Mouse (Mus musculus) heart, embryonic 11.5 days (tissue): ENCODE measurements at regions not wholly inside any gene's neighbourhood (a gene's known extent, or its start where the extent isn't known, plus 50 kb on each side); places are given as distances from the start of the nearest gene placed in this dataset.

Experiments
- ATAC-seq: fragments of 200-750 bp; cut with Nextera tagmentation; replicated peaks from 2 replicates; pipeline ENCODE4 v1.8.0; 2017; ENCODE audit warnings: moderate library complexity; ENCODE audit not compliant: insufficient number of reproducible peaks, low FRiP score, low TSS enrichment
- H3K27ac ChIP-seq: fragments of 300-500 bp; sonication (generic); 2 replicates; pipeline ENCODE4 v1.5.1; 2014; ENCODE audit warnings: mild to moderate bottlenecking, low read depth, low read length
- H3K27me3 ChIP-seq: fragments of 300-500 bp; sonication (generic); 2 replicates; pipeline ENCODE4 v1.6.1; 2014; ENCODE audit warnings: mild to moderate bottlenecking, low read length, mixed read lengths; ENCODE audit not compliant: control insufficient read depth, insufficient read depth
- H3K36me3 ChIP-seq: fragments of 300-500 bp; sonication (generic); 2 replicates; pipeline ENCODE4 v1.6.1; 2014; ENCODE audit warnings: mild to moderate bottlenecking, low read length, moderate library complexity, mixed read lengths; ENCODE audit not compliant: control insufficient read depth, insufficient read depth
- H3K4me1 ChIP-seq: fragments of 300-500 bp; sonication (generic); 2 replicates; pipeline ENCODE4 v1.6.1; 2014; ENCODE audit warnings: low read length; ENCODE audit not compliant: control insufficient read depth, insufficient read depth
- H3K4me2 ChIP-seq: fragments of 300-500 bp; sonication (generic); 2 replicates; pipeline ENCODE4 v1.6.1; 2014; ENCODE audit warnings: mild to moderate bottlenecking, moderate library complexity
- H3K4me3 ChIP-seq: fragments of 300-500 bp; sonication (generic); 2 replicates; pipeline ENCODE4 v1.5.1; 2014; ENCODE audit warnings: low read depth, low read length
- H3K9ac ChIP-seq: fragments of 300-500 bp; sonication (generic); 2 replicates; pipeline ENCODE4 v1.6.1; 2014; ENCODE audit warnings: mild to moderate bottlenecking, low read depth, low read length, moderate library complexity
- H3K9me3 ChIP-seq: fragments of 300-500 bp; sonication (generic); replicated peaks from 2 replicates; pipeline ENCODE4 v1.6.1; 2016; ENCODE audit warnings: low read length; ENCODE audit not compliant: control insufficient read depth
- WGBS: fragments of 180-500 bp; shearing (Covaris S2); extraction: QIAGEN DNeasy Blood & Tissue Kit; methylation state at CpG from one replicate; pipeline ENCODE4 v1.1.7; 2014; ENCODE audit not compliant: insufficient replicate concordance; 5-methylcytosine and 5-hydroxymethylcytosine counted together

DNA sequence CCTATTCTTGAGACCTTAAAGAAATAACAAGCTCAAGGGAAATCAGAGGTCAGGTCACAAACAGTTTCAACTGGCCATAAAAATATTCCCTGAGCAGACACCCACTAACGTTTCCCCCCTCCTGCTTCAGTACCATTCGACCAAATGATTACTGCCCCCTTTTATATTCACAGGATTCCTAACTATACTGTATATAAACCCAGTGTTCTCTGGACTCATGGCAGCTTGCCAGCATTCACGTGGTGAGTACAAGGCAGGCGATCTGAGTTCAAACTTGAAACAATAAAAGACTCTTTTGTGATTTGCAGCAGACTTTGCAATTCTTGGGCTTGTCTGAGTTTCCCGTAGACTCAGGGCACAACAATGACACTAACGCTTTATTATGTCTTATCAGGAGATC lies 989.0 kb upstream of the H2afb3 start:
- no peak for ATAC-seq
- Histone ChIP-seq H3K9me3 (no peaks in the 10 kb centered on the region), H3K36me3 (no peaks in the 10 kb centered on the region), H3K27me3 (no peaks in the 10 kb centered on the region), H3K4me1 (no peaks in the 10 kb centered on the region), H3K27ac (no peak overlapping the region), H3K4me3 (no peak overlapping the region), H3K4me2 (no peak overlapping the region), H3K9ac (no peak overlapping the region)
- 60% methylated on average over 6 of the region's 6 CpGs for WGBS

- Histone ChIP-seq H3K27ac (no peak overlapping the region), H3K9ac (no peak overlapping the region), H3K4me3 (no peak overlapping the region), H3K36me3 (no peaks in the 10 kb centered on the region), H3K27me3 (no peaks in the 10 kb centered on the region), H3K4me2 (no peak overlapping the region), H3K4me1 (no peaks in the 10 kb centered on the region), H3K9me3 (no peaks in the 10 kb centered on the region)
- ATAC-seq = no peak
These were observed 978.3 kb upstream of the H2afb3 start for GRCm38 (mm10) chrX:121291239-121291638.

DNA sequence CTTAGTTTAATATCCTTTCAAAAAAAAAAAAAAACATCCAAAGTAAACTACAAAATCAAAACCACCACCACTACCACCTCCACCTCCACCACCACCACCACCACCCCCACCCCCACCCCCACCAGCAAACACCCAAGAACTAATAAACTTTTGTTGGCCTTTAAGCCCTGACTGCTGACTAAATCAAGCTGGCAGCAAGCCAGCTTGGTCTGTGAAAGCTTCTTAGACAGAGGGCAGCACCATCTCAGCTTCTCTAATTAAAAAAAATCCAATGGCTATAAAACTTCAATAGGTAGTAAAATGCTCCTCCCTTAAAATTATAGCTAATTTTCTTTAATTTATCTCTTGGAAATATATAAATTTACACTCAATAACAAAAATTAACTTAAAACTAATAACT lies 957.2 kb upstream of the H2afb3 start:
- no peak for ATAC-seq
- H3K36me3 ChIP-seq = no peaks in the 10 kb centered on the region
- H3K4me2 ChIP-seq = no peak overlapping the region

GRCm38 (mm10) chrX:121269620-121270019 lies 956.7 kb upstream of the H2afb3 start:
- no peak overlapping the region for H3K27ac ChIP-seq
- ATAC-seq = no peak
- H3K9ac ChIP-seq = no peak overlapping the region
- no peak overlapping the region for H3K4me2 ChIP-seq
- H3K36me3 ChIP-seq = no peaks in the 10 kb centered on the region
- no peaks in the 10 kb centered on the region for H3K4me1 ChIP-seq
- 54% methylated on average over 2 of the region's 2 CpGs for WGBS
- no peaks in the 10 kb centered on the region for H3K27me3 ChIP-seq
- H3K4me3 ChIP-seq = no peak overlapping the region
- H3K9me3 ChIP-seq = no peaks in the 10 kb centered on the region

More for the DNA sequence above, 957.2 kb upstream of the H2afb3 start:
- no peak overlapping the region for H3K4me3 ChIP-seq
- no peaks in the 10 kb centered on the region for H3K27me3 ChIP-seq
- H3K27ac ChIP-seq = no peak overlapping the region
- H3K4me1 ChIP-seq = no peaks in the 10 kb centered on the region
- no peaks in the 10 kb centered on the region for H3K9me3 ChIP-seq
- no peak overlapping the region for H3K9ac ChIP-seq

DNA sequence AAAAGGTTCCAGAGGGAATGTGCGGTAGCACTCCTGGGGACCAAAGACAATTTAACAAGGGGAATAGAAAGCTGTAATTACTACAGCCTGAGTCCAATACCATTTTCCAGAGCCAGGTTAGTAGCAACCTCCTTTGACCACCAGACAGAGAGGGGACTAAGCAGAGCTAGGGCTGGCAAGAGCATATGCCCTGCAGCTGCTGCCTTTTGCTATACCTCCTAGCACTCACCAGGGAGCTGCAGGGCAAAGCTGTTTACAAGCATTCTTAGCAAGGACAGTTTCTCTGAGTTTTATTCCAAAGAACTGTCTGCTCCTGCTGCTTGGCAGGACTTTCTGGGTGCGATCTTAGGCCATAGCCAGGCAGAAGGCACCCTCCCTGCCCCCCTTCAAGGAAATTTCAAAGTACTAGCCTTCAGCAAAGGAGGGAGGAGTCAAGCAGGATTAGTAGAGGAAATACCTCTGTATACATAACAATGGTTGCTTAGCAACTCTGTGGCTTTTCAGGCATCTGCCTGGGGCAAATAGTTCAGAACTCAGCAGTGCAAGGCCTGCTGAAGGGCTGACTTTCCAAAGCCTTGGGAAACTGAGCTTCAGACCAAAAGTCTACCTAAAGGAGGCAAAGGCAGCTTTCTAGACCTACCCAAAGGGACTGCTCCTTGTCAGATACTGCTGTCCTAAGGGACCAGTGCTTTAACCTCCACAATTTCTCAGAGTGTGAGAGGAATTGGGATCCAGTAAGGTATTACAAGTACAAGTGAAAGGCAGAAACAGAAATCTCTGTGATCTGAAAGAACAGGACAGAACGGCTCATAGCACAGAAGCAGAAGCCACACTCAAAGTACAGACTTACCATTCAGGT lies 919.5 kb upstream of the H2afb3 start:
- peak overlapping the region; percentile 10; the same call in 1 of the 2 replicates for H3K27ac ChIP-seq
- no peak overlapping the region for H3K4me3 ChIP-seq
- H3K9me3 ChIP-seq = no peaks in the 10 kb centered on the region
- no peak overlapping the region for H3K4me2 ChIP-seq
- no peaks in the 10 kb centered on the region for H3K36me3 ChIP-seq
- ATAC-seq = 0 out of 2 replicates have a peak, but pooled peaks have one; percentile 42
- H3K4me1 ChIP-seq = no peaks in the 10 kb centered on the region
- 44% methylated on average over 3 of the region's 3 CpGs for WGBS
- no peaks in the 10 kb centered on the region for H3K27me3 ChIP-seq
- H3K9ac ChIP-seq = no peak overlapping the region
